Mouse (Mus musculus): ENCODE measurements around the gene Vmn1r32. TPM values are rescaled to one million over a fixed set of nuclear protein-coding genes. Genes with fewer than 3 reads are reported as not detected.
A peak's percentile ranks its signal among the peaks of the same experiment; 100 is the strongest.

The Vmn1r32 gene
- not detected in 2 replicates for polyA plus RNA-seq (2015; fragmentation: Nextera tagmentation; extraction: Ambion mirVana)

DNA sequence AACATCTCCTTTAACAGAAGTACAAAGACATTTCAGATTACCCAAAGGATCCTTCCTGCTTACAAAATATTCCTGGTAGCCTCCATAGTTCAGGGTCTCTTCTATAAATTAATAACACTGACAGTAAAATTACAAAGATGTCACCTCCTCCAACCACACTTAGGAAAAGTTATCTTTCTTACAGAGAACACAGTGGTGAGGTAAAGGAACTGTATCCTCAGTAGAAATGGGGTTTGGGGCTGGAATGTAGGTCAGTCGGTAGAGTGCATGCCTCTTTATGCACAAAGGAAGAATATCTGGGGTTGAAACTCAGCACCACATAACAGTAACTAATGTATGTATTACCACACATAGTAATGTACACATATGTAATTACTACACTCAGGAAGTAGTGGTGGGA lies at the start of gene Vmn1r32:
TSS of gene Vmn1r32 (minus strand) at position 101 of the 400 bp plus-strand sequence.
- Histone ChIP-seq H3K36me3 (no peaks in the 10 kb centered on the region), H3K27me3 (no peaks in the 10 kb centered on the region)

DNA sequence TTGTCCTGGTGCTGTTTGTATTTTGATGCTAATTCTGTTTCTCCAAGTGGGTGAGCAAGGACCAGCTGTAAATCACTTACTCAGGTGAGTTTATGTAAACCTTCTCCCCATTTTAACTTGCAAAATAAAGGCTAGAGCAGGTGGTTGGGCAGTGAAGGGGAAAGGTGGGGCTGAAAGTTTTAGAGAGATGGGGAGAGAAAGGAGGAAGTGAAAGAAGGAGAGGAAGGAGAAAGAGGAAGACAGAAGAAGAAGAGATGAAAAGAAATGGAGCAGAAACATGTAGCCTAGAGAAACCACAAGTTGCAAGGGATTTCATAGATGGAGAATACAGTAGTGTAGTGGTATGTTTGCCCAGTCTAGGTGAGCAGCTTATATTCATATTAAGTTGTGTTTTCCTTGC lies 35.9 kb upstream of the Vmn1r32 start:
- Histone ChIP-seq H3K4me2 (replicated peaks) (no peak overlapping the region), H3K36me3 (no peaks in the 10 kb centered on the region)
- ATAC-seq (ENCODE audit: insufficient number of reproducible peaks, low FRiP score, low TSS enrichment, low read depth) = no peak

More for the DNA sequence above, at the start of gene Vmn1r32:
- Histone ChIP-seq H3K4me1 (no peaks in the 10 kb centered on the region), H3K27ac (replicated peaks) (no peak within 1 kb of the TSS), H3K4me3 (replicated peaks) (no peak within 1 kb of the TSS), H3K9me3 (replicated peaks) (no peaks in the 10 kb centered on the region), H3K4me2 (replicated peaks) (no peak within 1 kb of the TSS), H3K9ac (no peak within 1 kb of the TSS)
- 76% methylated on average over 1 of the region's 1 CpGs for WGBS
- no peak for ATAC-seq (ENCODE audit: insufficient number of reproducible peaks, low FRiP score, low TSS enrichment, low read depth)

DNA sequence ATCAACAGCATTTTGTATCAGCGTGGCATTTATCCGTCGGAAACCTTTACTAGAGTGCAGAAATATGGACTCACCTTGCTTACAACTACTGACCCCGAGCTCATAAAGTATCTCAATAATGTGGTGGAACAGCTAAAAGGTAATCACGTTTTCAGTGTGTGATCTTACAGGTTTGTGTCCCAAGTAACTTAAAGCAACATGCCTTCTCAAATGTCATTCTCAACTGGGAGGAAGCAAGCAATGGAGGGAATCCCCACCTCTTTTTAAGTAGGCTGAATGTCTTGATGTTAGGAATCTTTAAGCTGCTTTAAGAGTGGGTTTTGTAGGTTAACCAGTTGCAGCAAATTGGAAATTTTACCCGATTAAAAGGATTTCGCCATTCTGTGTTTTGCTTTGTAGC lies 23.9 kb downstream of the Vmn1r32 start:
- Histone ChIP-seq H3K4me3 (replicated peaks) (peak overlapping the region; percentile 75), H3K27me3 (no peaks in the 10 kb centered on the region), H3K36me3 (peaks cover 13% of the 10 kb centered on the region), H3K4me2 (replicated peaks) (peak overlapping the region; percentile 74), H3K9me3 (replicated peaks) (no peaks in the 10 kb centered on the region), H3K27ac (replicated peaks) (peak overlapping the region; percentile 87; the same call in 1 of the 2 replicates), H3K9ac (peak overlapping the region; percentile 51), H3K4me1 (peaks cover 15% of the 10 kb centered on the region)
- 14% methylated on average over 7 of the region's 7 CpGs for WGBS
- no peak for ATAC-seq (ENCODE audit: insufficient number of reproducible peaks, low FRiP score, low TSS enrichment, low read depth)

More for the DNA sequence above, 35.9 kb upstream of the Vmn1r32 start:
- no peaks in the 10 kb centered on the region for H3K9me3 ChIP-seq (replicated peaks)
- no peaks in the 10 kb centered on the region for H3K4me1 ChIP-seq
- no peak overlapping the region for H3K9ac ChIP-seq
- H3K4me3 ChIP-seq (replicated peaks) = no peak overlapping the region
- H3K27me3 ChIP-seq = no peaks in the 10 kb centered on the region
- H3K27ac ChIP-seq (replicated peaks) = no peak overlapping the region

DNA sequence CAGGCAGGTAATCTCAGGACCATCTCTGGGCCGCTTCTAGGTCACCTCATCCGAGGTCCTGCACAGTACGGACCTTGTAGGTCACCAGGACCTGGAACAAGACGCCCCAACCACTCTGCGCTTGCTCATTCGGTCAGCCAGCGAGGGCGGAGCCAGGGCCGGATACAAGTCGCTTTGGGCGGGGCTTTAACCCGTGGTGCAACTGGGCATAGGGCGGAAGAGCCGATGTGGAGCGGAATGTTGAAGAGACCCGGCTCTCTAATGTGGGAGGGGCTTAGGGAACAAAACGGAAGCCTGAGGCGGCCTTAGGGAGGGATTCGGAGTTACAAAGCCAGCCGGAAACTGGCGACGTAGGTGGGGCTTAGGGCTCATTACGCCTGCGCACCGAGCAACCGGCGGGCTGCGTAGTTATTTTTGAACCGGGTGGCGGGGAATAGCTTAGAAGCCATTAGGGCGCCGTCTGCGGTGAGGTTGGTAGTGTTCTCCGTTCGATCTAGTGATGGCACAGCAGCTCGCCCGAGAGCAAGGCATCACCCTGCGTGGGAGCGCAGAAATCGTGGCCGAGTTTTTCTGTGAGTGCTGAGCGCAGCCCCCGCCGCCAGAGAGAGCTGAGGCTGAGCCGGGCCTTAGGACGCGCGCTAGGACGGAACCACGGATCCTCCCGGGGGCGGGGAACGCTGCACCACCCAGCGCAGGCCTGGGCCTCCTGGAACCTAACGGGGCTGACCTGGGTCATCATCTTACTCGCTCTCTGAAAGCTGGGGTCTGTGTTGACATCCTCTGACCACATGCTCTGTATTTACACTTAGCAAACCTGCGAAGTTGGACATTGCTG lies 24.7 kb downstream of the Vmn1r32 start, which contains the start of gene Mad2l1:
TSS of gene Mad2l1 (plus strand) at position 363 of the 835 bp plus-strand sequence.
- under 1% methylated on average over 57 of the region's 57 CpGs for WGBS
- Histone ChIP-seq H3K9ac (peak within 1 kb of the TSS; percentile 51), H3K27ac (replicated peaks) (peak within 1 kb of the TSS; percentile 87), H3K4me2 (replicated peaks) (peak within 1 kb of the TSS; percentile 74), H3K4me1 (peaks cover 15% of the 10 kb centered on the region), H3K4me3 (replicated peaks) (peak within 1 kb of the TSS; percentile 75), H3K9me3 (replicated peaks) (no peaks in the 10 kb centered on the region), H3K27me3 (no peaks in the 10 kb centered on the region), H3K36me3 (peaks cover 8% of the 10 kb centered on the region)
- ATAC-seq (ENCODE audit: insufficient number of reproducible peaks, low FRiP score, low TSS enrichment, low read depth) = peak; percentile 98

DNA sequence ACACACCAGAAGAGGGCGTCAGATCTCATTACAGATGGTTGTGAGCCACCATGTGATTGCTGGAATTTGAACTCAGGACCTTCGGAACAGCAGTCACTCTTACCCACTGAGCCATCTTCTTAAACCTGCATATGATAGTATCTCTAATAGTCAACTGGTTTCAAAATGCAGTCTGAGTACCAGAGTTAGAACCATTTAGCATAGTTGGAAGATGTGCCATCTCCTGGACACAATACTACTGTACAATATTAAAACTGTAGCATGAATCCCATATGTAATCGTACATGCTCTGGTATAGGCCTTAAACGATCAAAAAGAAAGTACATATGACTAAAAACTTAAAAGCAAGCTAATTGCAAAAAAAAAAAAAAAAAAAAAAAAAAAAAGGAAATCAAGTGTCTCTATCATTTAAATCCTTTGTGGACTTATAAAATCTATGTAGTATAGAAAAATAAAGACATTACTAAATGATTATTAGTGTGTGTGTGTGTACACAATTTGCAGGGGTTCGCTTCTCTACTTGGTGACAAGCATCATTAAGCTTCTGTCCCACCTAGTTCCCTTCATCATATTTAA lies 25.4 kb downstream of the Vmn1r32 start:
- no peak for ATAC-seq (ENCODE audit: insufficient number of reproducible peaks, low FRiP score, low TSS enrichment, low read depth)
- WGBS = 70% methylated on average over 5 of the region's 5 CpGs

DNA sequence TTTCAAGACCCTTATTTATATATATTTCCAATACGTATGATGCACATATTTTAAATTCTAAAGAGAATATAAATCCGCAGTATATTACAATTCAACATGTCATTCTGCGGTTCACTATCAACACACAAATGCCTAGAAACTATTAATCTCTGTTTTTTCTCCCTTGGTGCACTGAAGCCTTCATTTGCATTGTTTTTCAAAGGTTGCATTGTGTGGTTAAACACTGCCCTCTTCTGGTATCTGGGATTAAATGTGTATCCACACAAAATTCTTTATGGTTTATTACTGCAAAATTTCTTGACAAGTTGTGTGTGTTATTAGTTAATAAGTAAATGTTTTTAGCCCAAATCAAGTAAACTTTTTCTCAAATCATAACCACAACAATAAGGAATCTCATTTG lies 26.7 kb downstream of the Vmn1r32 start:
- H3K9ac ChIP-seq = no peak overlapping the region
- H3K36me3 ChIP-seq = no peaks in the 10 kb centered on the region
- no peak overlapping the region for H3K27ac ChIP-seq (replicated peaks)
- H3K4me1 ChIP-seq = peaks cover 15% of the 10 kb centered on the region
- no peak overlapping the region for H3K4me3 ChIP-seq (replicated peaks)
- 34% methylated on average over 3 of the region's 3 CpGs for WGBS
- H3K9me3 ChIP-seq (replicated peaks) = no peaks in the 10 kb centered on the region
- H3K4me2 ChIP-seq (replicated peaks) = no peak overlapping the region
- no peak for ATAC-seq (ENCODE audit: insufficient number of reproducible peaks, low FRiP score, low TSS enrichment, low read depth)
- no peaks in the 10 kb centered on the region for H3K27me3 ChIP-seq

More for the DNA sequence above, 25.4 kb downstream of the Vmn1r32 start:
- peak overlapping the region; percentile 74 for H3K4me2 ChIP-seq (replicated peaks)
- H3K9me3 ChIP-seq (replicated peaks) = no peaks in the 10 kb centered on the region
- peaks cover 15% of the 10 kb centered on the region for H3K4me1 ChIP-seq
- no peak overlapping the region for H3K9ac ChIP-seq
- peak overlapping the region; percentile 87 for H3K27ac ChIP-seq (replicated peaks)
- no peaks in the 10 kb centered on the region for H3K27me3 ChIP-seq
- peak overlapping the region; percentile 75 for H3K4me3 ChIP-seq (replicated peaks)
- 0 out of 2 replicates have a peak, but pooled peaks cover under 1% of the 10 kb centered on the region for H3K36me3 ChIP-seq

DNA sequence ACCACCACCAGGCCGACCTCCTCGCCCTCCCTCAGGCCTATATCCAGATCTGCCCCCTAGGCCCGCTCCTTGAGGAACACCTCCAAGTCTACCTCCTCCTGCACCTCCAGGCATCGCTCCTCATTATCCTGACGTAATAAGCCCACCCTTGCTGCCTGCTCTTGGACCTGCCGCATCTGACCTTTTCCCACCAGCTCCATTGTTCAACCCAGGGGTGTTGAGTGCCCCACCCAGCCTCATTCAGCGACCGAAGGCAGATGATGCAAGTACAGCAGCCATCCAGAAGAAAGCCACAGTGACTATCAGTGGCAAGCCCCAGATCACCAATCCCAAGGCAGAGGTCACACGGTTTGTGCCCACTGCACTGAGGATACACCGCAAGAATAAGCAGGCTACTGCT lies 31.5 kb downstream of the Vmn1r32 start:
- 93% methylated on average over 10 of the region's 10 CpGs for WGBS
- no peaks in the 10 kb centered on the region for H3K4me1 ChIP-seq
- no peak for ATAC-seq (ENCODE audit: insufficient number of reproducible peaks, low FRiP score, low TSS enrichment, low read depth)
- H3K4me3 ChIP-seq (replicated peaks) = no peak overlapping the region
- H3K27ac ChIP-seq (replicated peaks) = no peak overlapping the region
- no peaks in the 10 kb centered on the region for H3K27me3 ChIP-seq
- no peaks in the 10 kb centered on the region for H3K9me3 ChIP-seq (replicated peaks)
- H3K36me3 ChIP-seq = no peaks in the 10 kb centered on the region
- H3K4me2 ChIP-seq (replicated peaks) = no peak overlapping the region
- H3K9ac ChIP-seq = no peak overlapping the region

DNA sequence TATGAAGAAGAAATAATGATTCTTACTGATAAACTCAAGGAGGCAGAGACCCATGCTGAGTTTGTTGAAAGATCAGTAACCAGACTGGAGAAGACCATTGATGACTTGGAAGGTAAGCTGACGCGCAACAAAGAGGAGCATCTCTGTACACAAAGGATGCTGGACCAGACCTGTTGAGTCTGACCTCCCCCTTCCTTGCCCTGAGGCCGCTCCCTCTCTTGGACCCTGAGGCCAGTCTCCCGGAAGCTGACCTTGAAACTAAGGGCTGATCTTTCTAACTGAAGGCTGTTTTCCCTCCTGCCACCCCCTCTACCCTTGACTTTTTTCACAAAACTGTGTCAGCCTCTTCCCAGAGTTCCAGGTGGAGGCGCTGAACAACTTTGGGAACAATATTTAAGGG lies 43.5 kb downstream of the Vmn1r32 start:
- H3K4me2 ChIP-seq (replicated peaks) = no peak overlapping the region
- no peaks in the 10 kb centered on the region for H3K4me1 ChIP-seq
- no peaks in the 10 kb centered on the region for H3K9me3 ChIP-seq (replicated peaks)
- no peaks in the 10 kb centered on the region for H3K36me3 ChIP-seq
- H3K4me3 ChIP-seq (replicated peaks) = no peak overlapping the region
- no peak overlapping the region for H3K9ac ChIP-seq
- H3K27ac ChIP-seq (replicated peaks) = no peak overlapping the region
- 85% methylated on average over 5 of the region's 5 CpGs for WGBS
- no peaks in the 10 kb centered on the region for H3K27me3 ChIP-seq
- ATAC-seq (ENCODE audit: insufficient number of reproducible peaks, low FRiP score, low TSS enrichment, low read depth) = no peak

Other genes with a start within 250 kb of the Vmn1r32 start
- 66.4 and 67.4 TPM in 2 replicates for gene Mad2l1, start 24.7 kb downstream of the Vmn1r32 start, polyA plus RNA-seq (2015; fragmentation: Nextera tagmentation; extraction: Ambion mirVana)
- 0.07 TPM in 1 of 2 replicates, not detected in the other for gene Vmn1r33, start 58.2 kb upstream of the Vmn1r32 start, polyA plus RNA-seq (2015; fragmentation: Nextera tagmentation; extraction: Ambion mirVana)
- not detected in 2 replicates for gene Vmn1r34, start 83.8 kb upstream of the Vmn1r32 start, polyA plus RNA-seq (2015; fragmentation: Nextera tagmentation; extraction: Ambion mirVana)
- not detected in 2 replicates for gene Vmn1r35, start 125.8 kb upstream of the Vmn1r32 start, polyA plus RNA-seq (2015; fragmentation: Nextera tagmentation; extraction: Ambion mirVana)
- gene Vmn1r36, start 159.1 kb upstream of the Vmn1r32 start, polyA plus RNA-seq (2015; fragmentation: Nextera tagmentation; extraction: Ambion mirVana) = not detected in 2 replicates
- gene Vmn1r37, start 169.3 kb upstream of the Vmn1r32 start, polyA plus RNA-seq (2015; fragmentation: Nextera tagmentation; extraction: Ambion mirVana) = 0.21 TPM in 1 of 2 replicates, not detected in the other
- not detected in 2 replicates for gene Vmn1r38, start 222.5 kb upstream of the Vmn1r32 start, polyA plus RNA-seq (2015; fragmentation: Nextera tagmentation; extraction: Ambion mirVana)